Mouse (Mus musculus): Measurements from ENCODE around the gene Vasp.

The Vasp gene

GRCm38 (mm10) chr7:19270509-19271237 lies 944 bp downstream of the Vasp start:
- DNase-seq (ENCODE audit: low spot score), result no peak

- no peak for DNase-seq (ENCODE audit: low spot score)
Observed at GRCm38 (mm10) chr7:19269721-19270441, 1.7 kb downstream of the Vasp start.

- no peak for DNase-seq (ENCODE audit: low spot score)
Observed at GRCm38 (mm10) chr7:19268993-19269681, 2.5 kb downstream of the Vasp start.

GRCm38 (mm10) chr7:19267051-19267450 lies 4.6 kb downstream of the Vasp start:
- no peak for DNase-seq (ENCODE audit: low spot score)

GRCm38 (mm10) chr7:19265928-19266822 lies 5.4 kb downstream of the Vasp start:
- DNase-seq (ENCODE audit: low spot score), result no peak

- DNase-seq (ENCODE audit: low spot score), result no peak
Observed at GRCm38 (mm10) chr7:19265147-19265546, 6.5 kb downstream of the Vasp start.

GRCm38 (mm10) chr7:19258336-19258735 lies 13.3 kb downstream of the Vasp start:
- DNase-seq (ENCODE audit: low spot score), result no peak

- no peak for DNase-seq (ENCODE audit: low spot score)
Observed at GRCm38 (mm10) chr7:19257390-19258022, 14.1 kb downstream of the Vasp start.

GRCm38 (mm10) chr7:19256567-19256966 lies 15.1 kb downstream of the Vasp start:
- no peak for DNase-seq (ENCODE audit: low spot score)

- no peak for DNase-seq (ENCODE audit: low spot score)
Observed at GRCm38 (mm10) chr7:19255395-19255794, 16.2 kb downstream of the Vasp start.

- no peak for DNase-seq (ENCODE audit: low spot score)
Observed at GRCm38 (mm10) chr7:19253437-19253836, 18.2 kb downstream of the Vasp start.

GRCm38 (mm10) chr7:19252078-19252477 lies 19.5 kb downstream of the Vasp start:
- no peak for DNase-seq (ENCODE audit: low spot score)

- DNase-seq (ENCODE audit: low spot score), result no peak
Observed at GRCm38 (mm10) chr7:19247511-19247910, 24.1 kb downstream of the Vasp start.

- DNase-seq (ENCODE audit: low spot score), result no peak
Observed at GRCm38 (mm10) chr7:19246855-19247254, 24.8 kb downstream of the Vasp start.

- DNase-seq (ENCODE audit: low spot score), result no peak
Observed at GRCm38 (mm10) chr7:19245083-19245482, 26.5 kb downstream of the Vasp start.

GRCm38 (mm10) chr7:19243858-19244257 lies 27.8 kb downstream of the Vasp start:
- no peak for DNase-seq (ENCODE audit: low spot score)

- no peak for DNase-seq (ENCODE audit: low spot score)
Observed at GRCm38 (mm10) chr7:19242005-19242404, 29.6 kb downstream of the Vasp start.

GRCm38 (mm10) chr7:19240905-19241463 lies 30.6 kb downstream of the Vasp start:
- no peak for DNase-seq (ENCODE audit: low spot score)

GRCm38 (mm10) chr7:19239986-19240385 lies 31.6 kb downstream of the Vasp start:
- DNase-seq (ENCODE audit: low spot score), result no peak

- peak; percentile 61 for DNase-seq (ENCODE audit: low spot score)
Observed at GRCm38 (mm10) chr7:19239423-19239822, 32.2 kb downstream of the Vasp start.

GRCm38 (mm10) chr7:19238344-19238743 lies 33.3 kb downstream of the Vasp start:
- no peak for DNase-seq (ENCODE audit: low spot score)

Measured in urinary bladder, postnatal 10 days (tissue).